Comparison of ENCODE assay signal across 13 mouse cellular contexts in the genomic region with DNA sequence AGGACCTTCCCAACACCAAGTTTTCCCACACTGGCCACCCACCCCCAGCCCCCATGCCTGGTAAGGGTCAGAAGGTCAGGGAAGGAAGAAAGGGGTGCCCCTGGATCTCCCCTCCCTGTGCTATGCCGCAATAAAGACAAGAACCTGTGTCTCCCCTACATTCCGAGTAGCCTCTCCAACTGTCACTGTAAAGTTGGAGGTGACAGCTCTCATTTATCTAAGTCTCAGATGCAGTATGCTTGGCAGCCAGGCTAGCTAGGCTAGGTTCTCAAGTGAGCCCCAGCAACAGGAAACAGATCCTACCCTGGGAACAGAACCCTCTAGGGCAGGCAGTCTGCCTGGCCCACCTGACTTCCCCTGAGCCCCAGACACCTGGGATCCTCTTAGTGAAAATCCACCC. TPM values are rescaled to one million over a fixed set of nuclear protein-coding genes. Genes with fewer than 3 reads are reported as not detected.
DNase-seq lines count a peak whose midpoint lies in the region; ATAC-seq and TF ChIP-seq lines count a peak whose summit lies in the region.
"Had no signal": no experiment of that assay in that cellular context is flagged by ENCODE, and none has a peak within 500 bp of the region (broad histone marks: within the 10 kb centered on the region; RNA-seq: fewer than 3 reads in every experiment).

No protein-coding gene starts in this region.

- H3K4me3 ChIP-seq in heart, adult 2 months, result peak overlapping the region; percentile 91
- no peak overlapping the region for H3K4me3 ChIP-seq in heart, embryonic 12.5 days
- H3K4me3 ChIP-seq in kidney, embryonic 16.5 days (ENCODE audit: low read length), result peak overlapping the region; percentile 14; the same call in 1 of the 2 replicates
- no peak overlapping the region for H3K4me3 ChIP-seq in embryonic facial prominence, embryonic 14.5 days (ENCODE audit: low read depth, low read length)
- peak overlapping the region; percentile 87 for H3K4me3 ChIP-seq in midbrain, embryonic 13.5 days (replicated peaks)
- H3K4me3 ChIP-seq: erythroblast, embryonic 14.5 days; liver, embryonic 15.5 days had no signal

- H3K36me3 ChIP-seq in heart, adult 2 months (ENCODE audit: control insufficient read depth, insufficient read depth, low read length), result no peaks in the 10 kb centered on the region
- no peaks in the 10 kb centered on the region for H3K36me3 ChIP-seq in heart, embryonic 12.5 days
- H3K36me3 ChIP-seq in kidney, embryonic 16.5 days (ENCODE audit: insufficient read depth, low read length), result no peaks in the 10 kb centered on the region
- H3K36me3 ChIP-seq in embryonic facial prominence, embryonic 14.5 days (ENCODE audit: control insufficient read depth, insufficient read depth, low read length), result no peaks in the 10 kb centered on the region
- no peaks in the 10 kb centered on the region for H3K36me3 ChIP-seq in midbrain, embryonic 13.5 days
- H3K36me3 ChIP-seq: liver, embryonic 15.5 days had no signal

- no peaks in the 10 kb centered on the region for H3K9me3 ChIP-seq in heart, embryonic 12.5 days (replicated peaks)
- H3K9me3 ChIP-seq in kidney, embryonic 16.5 days (ENCODE audit: low read length), result no peaks in the 10 kb centered on the region
- H3K9me3 ChIP-seq in embryonic facial prominence, embryonic 14.5 days (ENCODE audit: control insufficient read depth, low read length), result no peaks in the 10 kb centered on the region
- no peaks in the 10 kb centered on the region for H3K9me3 ChIP-seq in midbrain, embryonic 13.5 days
- H3K9me3 ChIP-seq: liver, embryonic 15.5 days had no signal

- no peak for TF ChIP-seq CTCF in heart, adult 2 months (IDR thresholded peaks at IDR 0.05)

- intact Hi-C loops in heart, adult 2 months (cut with DNase I), result loop anchor here (5.0 kb wide), 1 partner anchor 289 kb away; the partner anchor contains the start of gene Ppp1r15b
- intact Hi-C loops in left cerebral cortex, postnatal 25 days (cut with DNase I), result no loop called here

- no peak for DNase-seq in heart, adult 2 months
- no peak for DNase-seq in kidney, postnatal 10 days
- no peak for DNase-seq in embryonic facial prominence, embryonic 14.5 days (ENCODE audit: low spot score)
- DNase-seq in left cerebral cortex, postnatal 25 days (ENCODE audit: low spot score in 2 of 2), result no peak
- no peak for DNase-seq in embryo, embryonic 11 days
- DNase-seq: gastrocnemius, postnatal 25 days; thymus, adult 18-20 months had no signal

- H3K27ac ChIP-seq in heart, adult 2 months, result peak overlapping the region; percentile 95
- H3K27ac ChIP-seq in heart, embryonic 12.5 days (ENCODE audit: poor library complexity, severe bottlenecking), result no peak overlapping the region
- peak overlapping the region; percentile 49 for H3K27ac ChIP-seq in kidney, embryonic 16.5 days (ENCODE audit: low read length)
- H3K27ac ChIP-seq in embryonic facial prominence, embryonic 14.5 days (replicated peaks; ENCODE audit: low read depth, low read length), result no peak overlapping the region
- H3K27ac ChIP-seq in midbrain, embryonic 13.5 days, result no peak overlapping the region
- H3K27ac ChIP-seq: liver, embryonic 15.5 days had no signal

- H3K27me3 ChIP-seq in heart, adult 2 months (ENCODE audit: control insufficient read depth, insufficient read depth, low read length), result no peaks in the 10 kb centered on the region
- H3K27me3 ChIP-seq in heart, embryonic 12.5 days (replicated peaks), result 0 out of 2 replicates have a peak, but pooled peaks cover 3% of the 10 kb centered on the region
- no peaks in the 10 kb centered on the region for H3K27me3 ChIP-seq in kidney, embryonic 16.5 days (ENCODE audit: insufficient read depth, low read length)
- H3K27me3 ChIP-seq in embryonic facial prominence, embryonic 14.5 days (replicated peaks; ENCODE audit: control insufficient read depth, insufficient read depth, low read length), result no peaks in the 10 kb centered on the region
- no peaks in the 10 kb centered on the region for H3K27me3 ChIP-seq in midbrain, embryonic 13.5 days

- no peak overlapping the region for H3K4me2 ChIP-seq in heart, embryonic 12.5 days
- H3K4me2 ChIP-seq in kidney, embryonic 16.5 days (replicated peaks; ENCODE audit: low read depth, low read length), result peak overlapping the region; percentile 76
- H3K4me2 ChIP-seq in embryonic facial prominence, embryonic 14.5 days (ENCODE audit: low read depth, low read length), result peak overlapping the region; percentile 99; the same call in 1 of the 2 replicates
- peak overlapping the region; percentile 99 for H3K4me2 ChIP-seq in midbrain, embryonic 13.5 days (replicated peaks)
- H3K4me2 ChIP-seq: liver, embryonic 15.5 days had no signal

- H3K9ac ChIP-seq in heart, adult 2 months (ENCODE audit: low read depth, low read length), result peak overlapping the region; percentile 42
- no peak overlapping the region for H3K9ac ChIP-seq in heart, embryonic 12.5 days
- H3K9ac ChIP-seq in kidney, embryonic 16.5 days (replicated peaks; ENCODE audit: low read length), result peak overlapping the region; percentile 30
- no peak overlapping the region for H3K9ac ChIP-seq in embryonic facial prominence, embryonic 14.5 days (ENCODE audit: low read depth, low read length)
- H3K9ac ChIP-seq in midbrain, embryonic 13.5 days (replicated peaks), result peak overlapping the region; percentile 42
- H3K9ac ChIP-seq: liver, embryonic 15.5 days had no signal

- no peak for ATAC-seq in heart, embryonic 12.5 days (ENCODE audit: insufficient number of reproducible peaks, low FRiP score)
- ATAC-seq in kidney, embryonic 16.5 days (ENCODE audit: low FRiP score, low TSS enrichment), result no peak
- ATAC-seq in embryonic facial prominence, embryonic 14.5 days (ENCODE audit: low read depth), result no peak
- no peak for ATAC-seq in midbrain, embryonic 13.5 days

- no peak for TF ChIP-seq POLR2A in heart, adult 2 months (IDR thresholded peaks at IDR 0.05; ENCODE audit: insufficient read depth, low read depth, low read length)

- H3K4me1 ChIP-seq in heart, adult 2 months (ENCODE audit: control insufficient read depth, insufficient read depth, low read length), result peaks cover 24% of the 10 kb centered on the region
- peaks cover 44% of the 10 kb centered on the region for H3K4me1 ChIP-seq in heart, embryonic 12.5 days (replicated peaks)
- peaks cover 62% of the 10 kb centered on the region for H3K4me1 ChIP-seq in kidney, embryonic 16.5 days (ENCODE audit: insufficient read depth, low read length)
- peaks cover 10% of the 10 kb centered on the region; the same call in 1 of the 2 replicates for H3K4me1 ChIP-seq in embryonic facial prominence, embryonic 14.5 days (ENCODE audit: control insufficient read depth, insufficient read depth, low read length)
- H3K4me1 ChIP-seq in midbrain, embryonic 13.5 days (replicated peaks), result peaks cover 58% of the 10 kb centered on the region

- H3K79me2 ChIP-seq in heart, adult 2 months (replicated peaks; ENCODE audit: control insufficient read depth, insufficient read depth, low read length), result peaks cover 4% of the 10 kb centered on the region

- WGBS in heart, adult 2 months, result 37% methylated on average over 2 of the region's 2 CpGs
- WGBS in heart, embryonic 12.5 days, result 56% methylated on average over 2 of the region's 2 CpGs
- WGBS in kidney, embryonic 16.5 days, result 38% methylated on average over 2 of the region's 2 CpGs
- WGBS in embryonic facial prominence, embryonic 14.5 days, result 43% methylated on average over 2 of the region's 2 CpGs
- WGBS in midbrain, embryonic 13.5 days, result 26% methylated on average over 2 of the region's 2 CpGs

- no peak for TF ChIP-seq EP300 in heart, adult 2 months (IDR thresholded peaks at IDR 0.05; ENCODE audit: insufficient read depth, low read depth, low read length)

RNA-seq across cellular contexts. Expression of gene Sox13, which starts 3.1 kb away (rescaled TPM):
- 10 to 100 TPM; 15.3 to 16.2 TPM for total RNA-seq in heart, adult 2 months (2021)
- polyA plus RNA-seq in heart, adult 2 months (2012; rRNA removed), result 24.7 and 28.5 TPM in 2 replicates
- 6.6 and 6.8 TPM in 2 replicates for polyA plus RNA-seq in heart, embryonic 12.5 days (2016; fragmentation: Nextera tagmentation; extraction: Ambion mirVana)
- polyA plus RNA-seq in kidney, embryonic 16.5 days (2015; fragmentation: Nextera tagmentation; extraction: Ambion mirVana), result 11.5 and 12.8 TPM in 2 replicates
- 5.4 and 6.6 TPM in 2 replicates for polyA plus RNA-seq in embryonic facial prominence, embryonic 14.5 days (2014; fragmentation: Nextera tagmentation; extraction: Ambion mirVana)
- 12.5 and 13.9 TPM in 2 replicates for polyA plus RNA-seq in midbrain, embryonic 13.5 days (2015; fragmentation: Nextera tagmentation; extraction: Ambion mirVana)
- total RNA-seq in left cerebral cortex, postnatal 25 days (2021), result 10 to 100 TPM in 1 of 2 experiments, 1 to 10 TPM in 1; 7.6 to 11.0 TPM

RNA-seq across cellular contexts. Expression of gene Etnk2, which starts 57.7 kb away (rescaled TPM):
- under 1 TPM; 0.29 to 0.93 TPM for total RNA-seq in heart, adult 2 months (2021)
- 0.70 and 0.84 TPM in 2 replicates for polyA plus RNA-seq in heart, adult 2 months (2012; rRNA removed)
- 1.7 and 2.1 TPM in 2 replicates for polyA plus RNA-seq in heart, embryonic 12.5 days (2016; fragmentation: Nextera tagmentation; extraction: Ambion mirVana)
- 3.9 and 4.9 TPM in 2 replicates for polyA plus RNA-seq in kidney, embryonic 16.5 days (2015; fragmentation: Nextera tagmentation; extraction: Ambion mirVana)
- 3.3 and 3.4 TPM in 2 replicates for polyA plus RNA-seq in embryonic facial prominence, embryonic 14.5 days (2014; fragmentation: Nextera tagmentation; extraction: Ambion mirVana)
- 7.3 and 7.6 TPM in 2 replicates for polyA plus RNA-seq in midbrain, embryonic 13.5 days (2015; fragmentation: Nextera tagmentation; extraction: Ambion mirVana)
- 1 to 10 TPM; 8.0 to 8.1 TPM for total RNA-seq in left cerebral cortex, postnatal 25 days (2021)
- polyA plus RNA-seq: C2C12; erythroblast, embryonic 14.5 days had no signal

Comparison
In these comparisons a context has a peak if more than half of its experiments do, and no peak if none do; other contexts are left out.
1. H3K27ac ChIP-seq: peak in heart, adult 2 months (single experiment) and kidney, embryonic 16.5 days (single experiment); none in heart, embryonic 12.5 days (single experiment), embryonic facial prominence, embryonic 14.5 days (single experiment) and midbrain, embryonic 13.5 days (single experiment).
2. H3K4me3 ChIP-seq: peak in heart, adult 2 months (single experiment), kidney, embryonic 16.5 days (single experiment) and midbrain, embryonic 13.5 days (single experiment); none in heart, embryonic 12.5 days (single experiment) and embryonic facial prominence, embryonic 14.5 days (single experiment).
3. H3K9ac ChIP-seq: peak in heart, adult 2 months (single experiment), kidney, embryonic 16.5 days (single experiment) and midbrain, embryonic 13.5 days (single experiment); none in heart, embryonic 12.5 days (single experiment) and embryonic facial prominence, embryonic 14.5 days (single experiment).